Mouse (Mus musculus) midbrain, embryonic 16.5 days (tissue): ENCODE measurements at regions not wholly inside any gene's neighbourhood (a gene's known extent, or its start where the extent isn't known, plus 50 kb on each side); places are given as distances from the start of the nearest gene placed in this dataset.

Source experiments
- ATAC-seq: fragments of 200-750 bp; cut with Nextera tagmentation; 2 replicates; pipeline ENCODE4 v1.8.0; 2017; ENCODE audit warnings: moderate TSS enrichment
- H3K27ac ChIP-seq: fragments of 300-500 bp; sonication (generic); 2 replicates; pipeline ENCODE4 v1.5.1; 2014; ENCODE audit warnings: mild to moderate bottlenecking, low read length, mixed read lengths
- H3K27me3 ChIP-seq: fragments of 300-500 bp; sonication (generic); 2 replicates; pipeline ENCODE4 v1.6.1; 2014; ENCODE audit warnings: low read depth, low read length, mixed read lengths; ENCODE audit not compliant: control insufficient read depth, insufficient read depth
- H3K36me3 ChIP-seq: fragments of 300-500 bp; sonication (generic); 2 replicates; pipeline ENCODE4 v1.6.1; 2014; ENCODE audit warnings: mild to moderate bottlenecking, low read length, moderate library complexity, mixed read lengths; ENCODE audit not compliant: control insufficient read depth, insufficient read depth
- H3K4me1 ChIP-seq: fragments of 300-500 bp; sonication (generic); 2 replicates; pipeline ENCODE4 v1.6.1; 2014; ENCODE audit warnings: mild to moderate bottlenecking, low read length, mixed read lengths; ENCODE audit not compliant: control insufficient read depth, insufficient read depth
- H3K4me2 ChIP-seq: fragments of 300-500 bp; sonication (generic); 2 replicates; pipeline ENCODE4 v1.6.1; 2014; ENCODE audit warnings: mild to moderate bottlenecking, low read length, mixed read lengths
- H3K4me3 ChIP-seq: fragments of 300-500 bp; sonication (generic); 2 replicates; pipeline ENCODE4 v1.5.1; 2014; ENCODE audit warnings: low read depth, mild to moderate bottlenecking, low read length, moderate library complexity, mixed read lengths
- H3K9ac ChIP-seq: fragments of 300-500 bp; sonication (generic); 2 replicates; pipeline ENCODE4 v1.6.1; 2014; ENCODE audit warnings: low read depth, low read length, mixed read lengths
- H3K9me3 ChIP-seq: fragments of 300-500 bp; sonication (generic); replicated peaks from 2 replicates; pipeline ENCODE4 v1.6.1; 2014; ENCODE audit warnings: mild to moderate bottlenecking, low read length, mixed read lengths; ENCODE audit not compliant: control insufficient read depth, poor library complexity, severe bottlenecking
- WGBS: fragments of 180-500 bp; shearing (Covaris S2); extraction: QIAGEN DNeasy Blood & Tissue Kit; methylation state at CpG from one replicate; pipeline ENCODE4 v1.1.7; 2014; 5-methylcytosine and 5-hydroxymethylcytosine counted together

GRCm38 (mm10) chr5:116731509-116731908 is 139.9 kb upstream of the Srrm4 start:
- no peak for ATAC-seq

GRCm38 (mm10) chr5:116719200-116719599 is 127.6 kb upstream of the Srrm4 start:
- Histone ChIP-seq H3K27me3 (no peaks in the 10 kb centered on the region), H3K9ac (no peak overlapping the region), H3K4me3 (no peak overlapping the region), H3K9me3 (no peaks in the 10 kb centered on the region), H3K36me3 (no peaks in the 10 kb centered on the region), H3K4me2 (no peak overlapping the region), H3K27ac (no peak overlapping the region), H3K4me1 (0 out of 2 replicates have a peak, but pooled peaks cover 5% of the 10 kb centered on the region)
- ATAC-seq, result no peak
- 86% methylated on average over 1 of the region's 1 CpGs for WGBS

More at GRCm38 (mm10) chr5:116731509-116731908, 139.9 kb upstream of the Srrm4 start:
- WGBS, result 92% methylated on average over 3 of the region's 3 CpGs
- Histone ChIP-seq H3K9me3 (no peaks in the 10 kb centered on the region; the same call in 1 of the 2 replicates), H3K4me3 (no peak overlapping the region), H3K4me1 (no peaks in the 10 kb centered on the region), H3K27me3 (no peaks in the 10 kb centered on the region), H3K4me2 (no peak overlapping the region), H3K27ac (no peak overlapping the region), H3K36me3 (no peaks in the 10 kb centered on the region), H3K9ac (no peak overlapping the region)

DNA sequence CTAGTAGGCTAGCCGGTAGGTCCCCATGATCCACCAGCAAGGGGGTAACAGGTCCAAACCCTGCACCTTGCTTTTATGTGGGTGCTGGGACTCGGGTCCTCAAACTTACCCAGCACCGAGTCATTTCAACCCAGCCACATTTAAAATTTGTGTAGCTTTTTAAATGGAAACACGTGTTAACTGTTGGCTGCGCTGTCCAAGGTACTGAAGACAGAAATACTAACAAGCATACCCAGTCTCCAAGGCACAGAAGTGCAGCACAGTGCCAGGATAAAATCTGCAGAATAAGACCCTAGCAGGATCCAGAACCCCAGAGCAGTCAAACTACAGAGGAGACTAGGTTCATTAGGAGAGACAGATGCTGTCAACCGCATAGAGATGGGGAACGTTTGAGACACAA is 122.6 kb upstream of the Srrm4 start:
- ATAC-seq, result no peak
- no peak overlapping the region for H3K27ac ChIP-seq
- H3K4me2 ChIP-seq, result no peak overlapping the region
- WGBS, result 29% methylated on average over 7 of the region's 7 CpGs
- no peak overlapping the region for H3K4me3 ChIP-seq
- no peaks in the 10 kb centered on the region for H3K9me3 ChIP-seq
- H3K9ac ChIP-seq, result no peak overlapping the region
- no peaks in the 10 kb centered on the region for H3K36me3 ChIP-seq
- no peaks in the 10 kb centered on the region for H3K27me3 ChIP-seq
- H3K4me1 ChIP-seq, result 0 out of 2 replicates have a peak, but pooled peaks cover 2% of the 10 kb centered on the region

DNA sequence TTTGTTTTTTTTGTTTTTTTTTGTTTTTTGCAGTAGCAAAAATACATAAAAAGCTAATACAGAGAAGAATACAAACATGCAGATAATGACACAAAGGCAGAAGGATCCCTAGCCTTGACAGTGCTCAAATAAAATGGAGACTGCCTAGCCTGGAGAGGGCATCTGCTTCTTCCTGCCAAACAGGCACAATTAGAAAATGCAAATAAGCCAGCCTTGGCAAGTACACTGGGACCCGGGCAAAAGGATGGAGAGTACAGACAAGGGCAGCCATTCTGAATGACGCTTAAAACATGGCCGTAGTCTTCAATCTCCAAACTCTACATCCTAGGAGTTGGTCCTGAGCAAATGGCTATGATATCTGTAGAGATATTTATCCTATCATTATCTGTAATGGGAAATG is 120.4 kb upstream of the Srrm4 start:
- H3K27me3 ChIP-seq, result no peaks in the 10 kb centered on the region
- no peaks in the 10 kb centered on the region for H3K36me3 ChIP-seq
- no peak overlapping the region for H3K9ac ChIP-seq
- ATAC-seq, result no peak
- no peaks in the 10 kb centered on the region for H3K4me1 ChIP-seq
- no peak overlapping the region for H3K4me3 ChIP-seq
- 79% methylated on average over 3 of the region's 3 CpGs for WGBS
- H3K27ac ChIP-seq, result no peak overlapping the region
- H3K4me2 ChIP-seq, result no peak overlapping the region
- H3K9me3 ChIP-seq, result no peaks in the 10 kb centered on the region

DNA sequence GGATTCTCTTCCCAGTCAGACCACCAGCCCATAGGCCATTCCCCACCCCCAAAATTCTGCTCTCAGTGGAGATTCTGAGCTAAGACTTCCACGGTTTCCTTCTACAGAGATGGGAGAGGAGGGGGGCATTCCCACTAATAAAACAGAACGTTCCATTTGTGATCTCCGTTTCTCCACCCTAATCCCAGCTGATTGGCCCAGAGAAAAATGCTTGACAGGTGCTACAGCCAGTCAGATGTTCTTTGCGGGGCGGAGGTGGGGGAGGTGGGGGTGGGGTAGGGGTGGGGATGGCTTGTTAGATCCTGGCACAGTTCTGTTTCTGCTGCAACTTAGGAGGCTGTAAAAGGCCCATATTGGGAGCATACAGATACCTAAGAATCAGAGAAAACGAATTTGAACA is 116.9 kb upstream of the Srrm4 start:
- WGBS, result 25% methylated on average over 6 of the region's 6 CpGs
- no peak overlapping the region for H3K9ac ChIP-seq
- no peaks in the 10 kb centered on the region for H3K27me3 ChIP-seq
- no peaks in the 10 kb centered on the region for H3K36me3 ChIP-seq
- no peak overlapping the region for H3K27ac ChIP-seq
- no peak overlapping the region for H3K4me2 ChIP-seq
- H3K4me3 ChIP-seq, result no peak overlapping the region
- no peaks in the 10 kb centered on the region for H3K4me1 ChIP-seq
- no peak for ATAC-seq
- no peaks in the 10 kb centered on the region for H3K9me3 ChIP-seq

DNA sequence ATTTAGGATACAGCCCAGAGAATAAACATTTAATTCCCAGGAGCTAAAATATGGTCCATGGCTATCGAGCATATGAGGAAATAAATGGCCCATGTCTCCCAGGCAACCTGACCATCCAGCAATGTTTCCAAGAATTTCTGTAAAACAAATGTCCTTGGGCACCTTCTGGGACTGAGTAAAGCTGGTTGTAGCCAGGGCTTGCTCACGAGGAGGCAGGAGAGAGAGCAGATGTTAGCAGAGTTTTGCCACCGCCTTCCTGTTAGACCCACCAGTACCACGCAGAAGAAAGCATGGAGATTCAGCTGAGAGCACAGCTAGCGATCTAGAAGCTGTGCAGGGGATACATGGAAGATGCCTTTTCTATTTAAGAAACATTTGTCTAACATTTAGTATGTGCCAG is 70.8 kb upstream of the Srrm4 start:
- Histone ChIP-seq H3K9ac (no peak overlapping the region), H3K4me2 (no peak overlapping the region), H3K36me3 (no peaks in the 10 kb centered on the region), H3K27ac (0 out of 2 replicates have a peak overlapping the region, but pooled peaks have one; percentile 35), H3K27me3 (no peaks in the 10 kb centered on the region), H3K9me3 (no peaks in the 10 kb centered on the region), H3K4me3 (no peak overlapping the region), H3K4me1 (peaks cover 6% of the 10 kb centered on the region)
- WGBS, result 57% methylated on average over 5 of the region's 5 CpGs
- no peak for ATAC-seq

- H3K9me3 ChIP-seq, result no peaks in the 10 kb centered on the region
- no peak for ATAC-seq
- H3K27me3 ChIP-seq, result no peaks in the 10 kb centered on the region
- WGBS, result 15% methylated on average over 2 of the region's 2 CpGs
- peaks cover 6% of the 10 kb centered on the region for H3K4me1 ChIP-seq
- no peak overlapping the region for H3K4me2 ChIP-seq
- 0 out of 2 replicates have a peak overlapping the region, but pooled peaks have one; percentile 35 for H3K27ac ChIP-seq
- no peak overlapping the region for H3K4me3 ChIP-seq
- H3K36me3 ChIP-seq, result no peaks in the 10 kb centered on the region
- no peak overlapping the region for H3K9ac ChIP-seq
These were observed 70.2 kb upstream of the Srrm4 start for GRCm38 (mm10) chr5:116661851-116662250.

- Histone ChIP-seq H3K4me1 (no peaks in the 10 kb centered on the region), H3K9me3 (no peaks in the 10 kb centered on the region), H3K27ac (no peak overlapping the region), H3K27me3 (no peaks in the 10 kb centered on the region), H3K9ac (no peak overlapping the region), H3K36me3 (no peaks in the 10 kb centered on the region), H3K4me2 (no peak overlapping the region), H3K4me3 (no peak overlapping the region)
- WGBS, result 86% methylated on average over 17 of the region's 17 CpGs
- ATAC-seq, result no peak
These were observed 63.1 kb upstream of the Srrm4 start for GRCm38 (mm10) chr5:116654486-116655420.
